Mouse (Mus musculus): ENCODE data around the gene Crip2.

GRCm38 (mm10) chr12:113181020-113181419 is 41.0 kb downstream of the Crip2 start:
- TF ChIP-seq CTCF (IDR thresholded peaks at IDR 0.05; ENCODE audit: low read depth, low read length) (no peak), POLR2A (IDR thresholded peaks at IDR 0.05; ENCODE audit: borderline replicate concordance, low read depth, low read length) (no peak)

All from bone marrow macrophage, adult 2 months (primary cell).